Mouse (Mus musculus): ENCODE measurements around the gene Tusc1. TPM values are rescaled to one million over a fixed set of nuclear protein-coding genes. Genes with fewer than 3 reads are reported as not detected.

Gene Tusc1
- 10 to 100 TPM; 11.7 to 13.3 TPM for total RNA-seq (2021)

GRCm38 (mm10) chr4:93335118-93336003 is at the start of gene Tusc1:
Gene Tusc1 (minus strand): TSS chr4:93335511.
- intact Hi-C loops (cut with DNase I), result loop anchor here (10.0 kb wide), 1 partner anchor 1961 kb away; no protein-coding TSS in a partner anchor
- DNase-seq (ENCODE audit: low spot score in 2 of 2), result peak; percentile 77 to 85

- intact Hi-C loops (cut with DNase I), result no loop called here
- DNase-seq (ENCODE audit: low spot score in 2 of 2), result no peak
Measured at GRCm38 (mm10) chr4:93352930-93353329, 17.6 kb upstream of the Tusc1 start.

GRCm38 (mm10) chr4:93344357-93344756 is 9.0 kb upstream of the Tusc1 start:
- intact Hi-C loops (cut with DNase I), result no loop called here

GRCm38 (mm10) chr4:93341568-93341967 is 6.3 kb upstream of the Tusc1 start:
- intact Hi-C loops (cut with DNase I), result no loop called here
- DNase-seq (ENCODE audit: low spot score in 2 of 2), result no peak

More at GRCm38 (mm10) chr4:93344357-93344756, 9.0 kb upstream of the Tusc1 start:
- no peak for DNase-seq (ENCODE audit: low spot score in 2 of 2)

GRCm38 (mm10) chr4:93337977-93338376 is 2.7 kb upstream of the Tusc1 start:
- no peak for DNase-seq (ENCODE audit: low spot score in 2 of 2)
- intact Hi-C loops (cut with DNase I), result loop anchor here (10.0 kb wide), 1 partner anchor 1963 kb away; no protein-coding TSS in a partner anchor

GRCm38 (mm10) chr4:93334636-93335117 is 634 bp downstream of the Tusc1 start:
- intact Hi-C loops (cut with DNase I), result loop anchor here (10.0 kb wide), 1 partner anchor 1960 kb away; no protein-coding TSS in a partner anchor
- peak; percentile 72 to 75 for DNase-seq (ENCODE audit: low spot score in 2 of 2)

GRCm38 (mm10) chr4:93307486-93307885 is 27.8 kb downstream of the Tusc1 start:
- DNase-seq (ENCODE audit: low spot score in 2 of 2), result no peak
- intact Hi-C loops (cut with DNase I), result no loop called here

- DNase-seq (ENCODE audit: low spot score in 2 of 2), result no peak
- intact Hi-C loops (cut with DNase I), result no loop called here
Measured at GRCm38 (mm10) chr4:93286065-93286464, 49.2 kb downstream of the Tusc1 start.
